Mouse (Mus musculus) embryonic fibroblast, embryonic 13.5 days (primary cell): ENCODE results near the gene Crhr2.

Source experiments
- CTCF ChIP-seq: IDR thresholded peaks from 2 replicates; pipeline ENCODE4 v1.5.1; 2011; ENCODE audit warnings: mild to moderate bottlenecking, control low read depth, low read length, moderate library complexity, borderline replicate concordance; ENCODE audit not compliant: insufficient read depth
- POLR2A ChIP-seq: IDR thresholded peaks from 2 replicates; pipeline ENCODE4 v1.6.1; 2011; ENCODE audit warnings: low read depth, mild to moderate bottlenecking, control low read depth, low read length, moderate library complexity

- no peak for TF ChIP-seq CTCF
- TF ChIP-seq POLR2A: no peak
These were observed 34.8 kb downstream of the Crhr2 start for GRCm38 (mm10) chr6:55098030-55098429.
